Mouse (Mus musculus): ENCODE measurements at regions not wholly inside any gene's neighbourhood (a gene's known extent, or its start where the extent isn't known, plus 50 kb on each side); places are given as distances from the start of the nearest gene placed in this dataset.
A peak's percentile ranks its signal among the peaks of the same experiment; 100 is the strongest.

- DNase-seq (ENCODE audit: low read depth, low spot score), result peak; percentile 13
These were observed 51.7 kb downstream of the Cypt12 start for GRCm38 (mm10) chr3:17999789-18000485.
